Mouse (Mus musculus) gastrocnemius, postnatal 36 days (tissue): ENCODE measurements around the gene Pank4. TPM values are rescaled to one million over a fixed set of nuclear protein-coding genes. Genes with fewer than 3 reads are reported as not detected.

Source experiments
- DNase-seq, 2 experiments: peaks; one replicate each; pipeline ENCODE4 v3.0.0; 2022
- intact Hi-C: fragments of 180-260 bp; cut with DNase I; formaldehyde crosslinking; loops from one replicate; pipeline ENCODE4 v1.15.1; 2025
- total RNA-seq, 2 experiments: library from RNA; stranded (reverse); gene quantifications; 2 replicates each; pipeline ENCODE4 v1.2.3; 2021

The Pank4 gene
- total RNA-seq, 2 experiments from 2014 or later: 30.5 to 33.2 TPM

DNA sequence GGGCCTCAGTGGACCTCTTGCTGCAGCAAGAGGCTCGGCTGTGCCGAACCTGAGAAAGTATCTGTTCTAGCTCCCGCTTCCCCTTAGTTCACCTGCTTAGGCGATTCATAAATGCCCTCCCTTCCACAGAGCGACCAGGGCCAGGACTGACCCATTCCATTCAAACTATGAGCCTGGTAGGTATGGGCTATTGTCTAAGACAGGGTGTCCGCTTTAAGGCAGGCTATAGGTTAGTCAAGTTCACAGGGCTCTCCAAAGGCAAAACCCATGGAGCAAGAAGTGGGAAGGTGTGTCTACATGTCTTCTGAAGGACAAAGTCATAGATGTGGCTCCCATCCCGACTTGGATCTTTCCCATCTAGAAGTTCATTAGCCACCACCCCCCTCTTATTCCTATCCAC lies 1.2 kb upstream of the Pank4 start:
- intact Hi-C loops: loop anchor here (2.0 kb wide), 1 partner anchor 18 kb away; no protein-coding TSS in a partner anchor
- no peak for DNase-seq

GRCm38 (mm10) chr4:154963190-154963836 lies 610 bp upstream of the Pank4 start:
- intact Hi-C loops: loop anchor here (2.0 kb wide), 1 partner anchor 19 kb away; no protein-coding TSS in a partner anchor
- DNase-seq: no peak

DNA sequence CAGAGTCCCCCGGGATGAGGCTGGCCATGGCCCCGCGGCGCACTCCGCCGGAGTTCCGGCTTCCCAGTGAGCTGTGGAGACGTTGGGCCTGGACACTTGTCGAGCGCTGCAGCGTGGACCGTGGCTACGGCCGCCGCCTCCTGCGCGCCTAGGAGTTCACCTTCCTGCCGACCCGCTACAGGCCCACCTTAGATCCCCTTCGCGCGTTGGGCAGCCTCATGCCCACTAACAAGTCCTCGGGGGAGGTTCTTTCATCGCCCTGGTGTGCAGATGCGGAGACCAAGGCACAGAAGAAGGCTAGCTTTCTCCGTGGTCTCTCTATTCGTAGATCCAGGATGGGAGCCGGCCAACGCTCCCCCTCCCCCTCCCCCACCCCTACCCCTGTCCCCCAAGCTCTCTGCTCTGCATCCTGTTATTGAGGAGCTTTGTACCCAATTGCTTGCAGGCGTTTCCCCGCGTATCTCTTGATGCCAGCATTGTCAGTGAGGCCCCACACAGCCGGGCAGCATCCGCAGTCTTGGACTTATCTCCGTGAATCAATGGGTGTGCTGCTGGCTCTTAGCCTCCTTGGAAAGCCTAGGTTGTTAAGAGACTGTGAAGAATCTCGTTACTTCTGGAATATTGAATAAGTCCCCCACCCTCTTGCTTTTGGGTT lies 785 bp downstream of the Pank4 start:
- DNase-seq: no peak
- intact Hi-C loops: no loop called here

DNA sequence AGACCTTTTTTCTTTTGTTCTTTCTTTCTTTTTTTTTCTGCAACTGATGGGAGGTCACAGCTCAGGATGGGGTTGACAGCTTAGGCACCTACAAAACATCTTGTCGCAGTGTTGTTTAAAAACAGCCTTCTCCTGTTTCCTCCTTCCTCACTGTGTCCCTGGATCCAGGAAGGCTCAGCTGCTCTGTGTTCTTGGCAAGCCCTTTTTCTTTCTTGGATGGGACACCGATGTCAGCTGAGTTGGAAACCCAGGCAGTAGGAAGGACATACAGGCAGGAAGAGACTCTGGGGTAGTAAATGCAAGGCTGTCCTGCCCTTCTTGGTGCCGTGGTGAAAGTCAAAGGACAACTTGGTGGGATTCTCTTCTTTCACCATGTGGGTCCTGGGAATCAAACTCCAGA lies 1.9 kb downstream of the Pank4 start:
- peak in 1 of 2 experiments; percentile 45 for DNase-seq
- intact Hi-C loops: no loop called here

DNA sequence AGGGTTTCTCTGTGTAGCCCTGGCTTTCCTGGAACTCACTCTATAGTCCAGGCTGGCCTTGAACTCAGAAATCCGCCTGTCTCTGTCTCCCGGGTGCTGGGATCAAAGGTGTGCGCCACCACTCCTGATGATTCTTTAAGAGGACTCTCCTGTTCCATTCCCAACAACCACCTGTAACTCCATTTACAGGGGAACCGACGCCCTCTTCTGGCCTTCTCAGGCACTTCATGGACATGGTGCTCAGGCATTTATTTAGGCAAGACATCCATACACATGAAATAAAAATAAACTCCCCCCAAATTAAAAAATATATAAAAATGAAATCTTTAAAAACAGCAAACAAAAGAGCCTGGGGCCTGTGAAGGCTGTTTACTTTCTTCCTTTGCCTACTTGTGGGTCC lies 3.2 kb downstream of the Pank4 start:
- DNase-seq: no peak
- intact Hi-C loops: no loop called here

- no peak for DNase-seq
- intact Hi-C loops: no loop called here
These were observed 8.6 kb downstream of the Pank4 start for GRCm38 (mm10) chr4:154972546-154972945.

DNA sequence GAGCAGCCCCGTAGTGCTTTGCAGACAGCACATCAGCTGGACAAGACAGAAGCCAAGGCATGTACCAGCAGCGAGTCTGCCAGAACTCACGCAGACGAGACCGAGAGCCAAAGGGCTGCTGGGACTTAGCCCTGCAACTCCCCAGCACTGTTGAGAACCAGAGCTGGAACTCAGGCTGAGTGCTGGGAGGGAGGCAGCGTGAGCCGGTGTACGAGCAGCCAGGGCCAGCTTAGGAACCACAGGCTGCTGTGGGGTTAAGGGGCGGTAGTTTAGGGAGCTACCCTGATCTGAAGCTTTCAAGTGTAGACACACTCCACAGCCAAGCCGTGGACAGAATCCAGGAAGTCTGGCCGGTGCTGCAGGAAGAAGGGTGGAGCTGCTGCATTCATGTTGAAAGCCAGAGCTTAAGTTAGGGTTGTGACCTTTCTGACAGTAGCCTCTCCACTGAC lies 10.3 kb downstream of the Pank4 start:
- peak; percentile 62 to 65 for DNase-seq
- intact Hi-C loops: no loop called here

DNA sequence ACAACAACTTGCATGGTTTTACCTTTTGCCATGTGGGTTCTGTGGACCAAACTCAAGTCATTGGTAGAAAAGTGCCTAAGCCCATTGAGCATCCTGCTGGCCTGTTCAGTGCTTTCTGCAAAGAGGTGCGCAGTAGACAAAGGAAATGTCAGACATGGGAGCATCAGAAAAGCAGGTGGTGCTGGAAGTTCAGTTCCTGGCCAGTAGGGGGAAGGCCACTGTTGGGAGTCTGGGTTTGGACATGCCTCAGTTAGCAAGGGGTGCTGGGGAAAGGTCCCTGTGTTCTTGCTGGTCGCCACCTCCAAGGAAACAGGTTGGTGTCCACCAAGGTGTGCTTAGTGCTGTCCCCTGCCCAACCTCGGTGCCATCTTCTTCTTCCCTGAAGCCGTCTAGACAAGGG lies 16.2 kb downstream of the Pank4 start:
- DNase-seq: no peak
- intact Hi-C loops: no loop called here

GRCm38 (mm10) chr4:154981076-154981475 lies 17.2 kb downstream of the Pank4 start:
- intact Hi-C loops: no loop called here

GRCm38 (mm10) chr4:154981530-154981929 lies 17.6 kb downstream of the Pank4 start:
- DNase-seq: peak in 1 of 2 experiments; percentile 42
- intact Hi-C loops: no loop called here

More at GRCm38 (mm10) chr4:154981076-154981475, 17.2 kb downstream of the Pank4 start:
- no peak for DNase-seq

DNA sequence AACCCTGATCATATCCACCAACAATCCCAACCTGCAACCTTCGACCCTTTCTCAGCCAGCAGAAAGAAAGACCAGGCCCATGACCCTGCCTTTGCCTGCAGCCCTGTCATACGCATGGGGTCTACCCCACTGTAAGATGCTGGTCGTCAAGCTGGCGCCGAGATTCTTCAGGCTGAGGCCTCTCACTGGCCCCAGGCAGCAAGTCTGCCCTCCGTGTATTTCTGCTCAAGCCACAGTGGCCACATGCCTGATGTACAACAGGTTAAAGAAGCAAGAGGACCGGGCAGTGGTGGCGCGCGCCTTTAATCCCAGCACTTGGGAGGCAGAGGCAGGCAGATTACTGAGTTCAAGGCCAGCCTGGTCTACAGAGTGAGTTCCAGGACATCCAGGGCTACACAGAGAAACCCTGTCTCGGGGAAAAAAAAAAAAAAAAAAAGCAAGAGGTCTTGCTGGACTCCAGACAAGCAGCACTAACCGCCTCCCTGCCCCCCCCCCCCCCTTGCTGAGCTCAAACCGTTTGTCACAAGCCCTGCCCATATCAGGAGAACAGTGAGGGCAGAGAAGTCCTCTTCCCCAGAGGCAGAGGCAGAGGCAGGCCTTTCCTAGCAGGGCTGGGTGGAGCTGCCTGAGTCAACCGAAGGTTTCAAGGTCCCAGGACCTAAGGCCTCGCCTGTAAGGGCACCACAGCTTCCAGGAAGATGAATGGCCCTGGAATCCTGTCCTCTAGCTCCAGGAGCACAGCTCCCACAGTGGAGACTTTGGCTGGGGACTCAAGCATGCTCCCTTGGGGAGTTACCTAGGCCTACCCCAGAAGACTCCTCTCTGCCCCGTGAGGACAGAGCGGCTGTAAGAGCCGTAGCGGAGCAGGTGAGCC lies 18.6 kb downstream of the Pank4 start:
- DNase-seq: no peak
- intact Hi-C loops: loop anchor here (2.0 kb wide), 1 partner anchor 80 kb away; no protein-coding TSS in a partner anchor

GRCm38 (mm10) chr4:154983767-154984166 lies 19.8 kb downstream of the Pank4 start:
- intact Hi-C loops: loop anchor here (2.0 kb wide), 1 partner anchor 79 kb away; no protein-coding TSS in a partner anchor
- DNase-seq: no peak

- DNase-seq: no peak
- intact Hi-C loops: loop anchor here (5.0 kb wide), 2 partner anchors 43 to 103 kb away; no protein-coding TSS in a partner anchor
These were observed 21.3 kb downstream of the Pank4 start for GRCm38 (mm10) chr4:154985151-154985777.

DNA sequence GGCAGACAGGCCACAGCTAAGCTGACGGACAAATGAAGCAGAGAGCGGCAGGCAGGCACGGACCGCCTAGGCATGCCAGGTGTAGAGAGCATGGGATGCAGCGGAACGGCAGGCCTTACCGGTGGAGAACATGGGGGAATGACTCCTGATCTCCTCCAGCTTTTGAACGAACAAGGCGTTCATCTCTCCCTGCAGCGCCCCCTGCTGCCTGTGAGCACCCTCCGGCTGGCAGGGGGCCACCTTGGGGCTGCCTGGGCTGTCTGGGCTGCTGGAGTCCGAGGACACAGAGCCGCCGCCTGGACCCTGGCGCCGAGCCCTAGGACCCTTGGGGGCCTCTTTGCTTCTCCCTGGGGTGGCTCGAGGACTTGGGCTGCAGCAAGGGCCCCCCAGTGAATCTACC lies 22.2 kb downstream of the Pank4 start:
- DNase-seq: peak; percentile 75 to 81
- intact Hi-C loops: loop anchor here (5.0 kb wide), 2 partner anchors 44 to 104 kb away; no protein-coding TSS in a partner anchor

GRCm38 (mm10) chr4:154986750-154987149 lies 22.8 kb downstream of the Pank4 start:
- intact Hi-C loops: loop anchor here (5.0 kb wide), 2 partner anchors 44 to 104 kb away; no protein-coding TSS in a partner anchor
- DNase-seq: no peak

- no peak for DNase-seq
- intact Hi-C loops: loop anchor here (5.0 kb wide), 1 partner anchor 43 kb away; no protein-coding TSS in a partner anchor
These were observed 31.0 kb downstream of the Pank4 start for GRCm38 (mm10) chr4:154994876-154995275.

GRCm38 (mm10) chr4:154996572-154997154 lies 32.7 kb downstream of the Pank4 start:
- intact Hi-C loops: no loop called here
- DNase-seq: peak in 1 of 2 experiments; percentile 39

GRCm38 (mm10) chr4:154999379-154999778 lies 35.5 kb downstream of the Pank4 start:
- intact Hi-C loops: no loop called here
- no peak for DNase-seq

- DNase-seq: no peak
- intact Hi-C loops: no loop called here
These were observed 41.4 kb downstream of the Pank4 start for GRCm38 (mm10) chr4:155005278-155005677.

GRCm38 (mm10) chr4:155006296-155006695 lies 42.4 kb downstream of the Pank4 start:
- intact Hi-C loops: no loop called here
- DNase-seq: no peak
